Mouse (Mus musculus) thymus, adult 2 months (tissue): Measurements from ENCODE around the gene 2510039O18Rik.

Source experiments
- CTCF ChIP-seq: fragments of 200-500 bp; IDR thresholded peaks from 2 replicates; pipeline ENCODE4 v1.5.1; 2012; ENCODE audit warnings: mild to moderate bottlenecking, control low read depth, low read length, moderate library complexity, borderline replicate concordance; ENCODE audit not compliant: control insufficient read depth, poor library complexity, insufficient read depth; ENCODE audit errors: extremely low read depth
- POLR2A ChIP-seq: fragments of 200-500 bp; IDR thresholded peaks from 2 replicates; pipeline ENCODE4 v1.6.1; 2012; ENCODE audit warnings: mild to moderate bottlenecking, low read length, control low read depth, moderate library complexity; ENCODE audit not compliant: control insufficient read depth, poor library complexity, insufficient read depth; ENCODE audit errors: extremely low read depth

DNA sequence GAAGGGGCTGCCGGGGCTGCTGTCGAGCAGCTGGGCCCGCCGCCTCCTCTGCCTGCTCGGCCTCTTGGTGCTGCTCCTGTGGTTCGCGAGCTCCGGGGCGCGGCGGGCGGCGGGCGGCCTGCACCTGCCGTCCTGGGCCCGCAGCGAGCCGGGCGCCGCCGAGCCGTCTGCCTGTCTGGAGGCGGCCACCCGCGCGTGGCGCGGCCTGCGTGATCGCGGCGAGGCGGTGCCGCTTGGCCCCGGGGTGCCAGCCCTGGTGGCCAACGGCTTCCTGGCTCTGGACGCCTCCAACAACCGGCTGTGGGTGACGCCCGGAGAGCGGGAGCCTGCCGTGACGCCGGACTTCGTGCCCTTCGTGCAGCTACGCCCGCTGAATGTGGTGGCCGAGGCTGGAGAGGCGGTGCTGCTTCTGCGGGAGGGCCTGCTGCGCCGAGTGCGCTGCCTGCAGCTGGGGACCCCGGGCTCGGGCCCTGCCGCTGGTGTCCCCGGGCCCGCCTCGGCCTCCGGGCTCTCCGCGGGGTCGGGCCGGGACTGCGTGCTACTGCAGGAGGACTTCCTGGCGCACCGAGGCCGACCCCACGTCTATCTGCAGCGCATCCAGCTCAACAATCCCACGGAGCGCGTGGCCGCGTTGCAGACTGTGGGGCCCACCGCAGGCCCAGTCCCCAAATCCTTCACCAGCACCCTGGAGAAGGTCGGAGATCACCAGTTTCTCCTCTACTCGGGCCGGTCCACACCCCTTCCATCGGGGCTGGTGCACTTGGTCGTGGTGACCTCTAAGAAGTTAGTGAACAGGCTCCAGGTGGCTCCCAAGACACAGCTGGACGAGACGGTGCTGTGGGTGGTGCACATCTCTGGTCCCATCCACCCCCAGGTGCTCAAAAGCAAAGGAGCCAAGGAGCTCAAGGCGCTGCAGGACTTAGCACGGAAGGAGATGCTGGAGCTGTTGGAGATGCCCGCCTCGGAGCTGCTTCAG is 638 bp downstream of the 2510039O18Rik start:
- TF ChIP-seq CTCF: no peak
- no peak for TF ChIP-seq POLR2A
